Mouse (Mus musculus): ENCODE measurements at regions not wholly inside any gene's neighbourhood (a gene's known extent, or its start where the extent isn't known, plus 50 kb on each side); places are given as distances from the start of the nearest gene placed in this dataset.
"Not testable (repeated sequence)": the region's sequence is repeated elsewhere in the genome, so short reads cannot be mapped to it uniquely, and the experiment has no call there.

DNA sequence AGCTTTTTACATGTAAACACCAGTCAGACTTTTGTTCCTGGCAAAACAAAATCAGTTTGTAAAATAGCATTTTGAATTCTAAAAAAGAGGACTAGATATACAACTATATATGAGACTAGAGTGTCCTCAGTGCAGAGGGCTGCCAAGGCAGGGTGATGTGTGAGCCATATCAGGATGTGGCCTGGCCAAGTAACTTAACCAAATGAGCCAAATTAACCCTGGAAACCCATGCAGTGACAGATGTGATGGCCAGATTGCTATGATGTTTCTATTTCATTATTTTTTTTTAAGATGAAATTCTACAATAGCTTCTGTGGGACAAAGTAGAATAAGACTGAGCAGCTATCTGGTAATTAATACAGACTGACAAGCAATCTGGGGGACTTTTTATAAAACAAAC lies 181.8 kb downstream of the Nova1 start:
- Histone ChIP-seq H3K27ac (replicated peaks) (no peak overlapping the region), H3K9me3 (replicated peaks) (no peaks in the 10 kb centered on the region), H3K9ac (replicated peaks) (no peak overlapping the region), H3K4me2 (no peak overlapping the region), H3K4me1 (peaks cover 8% of the 10 kb centered on the region; the same call in 1 of the 2 replicates), H3K27me3 (replicated peaks) (no peaks in the 10 kb centered on the region), H3K36me3 (no peaks in the 10 kb centered on the region), H3K4me3 (replicated peaks) (no peak overlapping the region)
- no peak for ATAC-seq (ENCODE audit: low FRiP score)

DNA sequence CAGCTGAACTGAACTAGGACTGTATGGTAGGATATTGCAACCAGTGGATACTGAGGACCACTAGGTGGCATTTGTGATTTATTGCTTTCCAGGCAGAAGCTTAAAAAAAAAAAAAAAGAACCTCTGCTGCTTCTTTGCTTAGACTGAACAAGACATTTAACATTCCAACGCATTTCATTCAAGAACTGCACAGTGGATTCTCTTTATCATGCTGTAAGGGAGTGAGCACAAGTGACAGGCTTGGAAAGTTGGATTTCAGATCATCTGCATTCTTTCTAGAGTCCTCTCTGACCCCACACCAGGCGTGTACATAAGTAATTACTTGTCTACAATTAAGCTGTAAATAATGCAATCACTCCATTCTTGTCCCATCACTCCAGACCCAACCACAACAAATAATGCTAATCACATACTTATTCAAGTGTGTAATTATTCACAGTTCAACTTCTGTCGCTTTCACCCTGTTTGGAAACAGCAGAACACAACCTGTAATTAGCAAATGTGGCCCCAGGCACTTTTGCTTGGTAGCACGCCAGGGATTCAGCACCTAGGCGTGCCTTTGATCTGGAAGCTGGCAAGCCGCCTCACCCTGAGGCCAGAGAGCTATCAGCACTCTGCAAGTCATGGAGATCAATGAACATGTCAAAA lies 183.5 kb downstream of the Nova1 start:
- 0 out of 2 replicates have a peak overlapping the region, but pooled peaks have one; percentile 9 for H3K27ac ChIP-seq (replicated peaks)
- ATAC-seq (ENCODE audit: low FRiP score), result no peak

DNA sequence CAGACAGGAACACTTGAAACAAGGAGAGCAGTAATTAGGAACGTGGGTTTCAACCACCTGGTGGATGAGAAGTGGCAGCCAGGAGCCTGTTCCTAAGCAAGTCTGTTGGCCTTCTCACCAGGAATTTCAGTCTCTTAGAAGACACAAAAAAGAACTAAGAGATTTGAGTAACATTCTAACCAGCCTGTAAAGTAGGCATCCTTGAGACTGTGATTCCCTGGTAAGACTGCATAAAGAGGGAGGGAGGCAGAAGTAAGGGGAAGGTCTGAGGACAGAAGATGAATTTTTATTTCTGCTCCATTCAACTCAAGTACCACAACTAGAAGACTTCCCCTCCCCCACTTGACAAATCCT lies 184.0 kb downstream of the Nova1 start:
- Histone ChIP-seq H3K27ac (replicated peaks) (no peak overlapping the region), H3K4me3 (replicated peaks) (no peak overlapping the region), H3K9ac (replicated peaks) (no peak overlapping the region), H3K27me3 (replicated peaks) (no peaks in the 10 kb centered on the region), H3K9me3 (replicated peaks) (no peaks in the 10 kb centered on the region), H3K36me3 (no peaks in the 10 kb centered on the region), H3K4me1 (peaks cover 8% of the 10 kb centered on the region; the same call in 1 of the 2 replicates), H3K4me2 (no peak overlapping the region)
- no peak for ATAC-seq (ENCODE audit: low FRiP score)
- WGBS, result 7% methylated on average over 1 of the region's 1 CpGs

More for the DNA sequence above, 183.5 kb downstream of the Nova1 start:
- H3K4me3 ChIP-seq (replicated peaks), result no peak overlapping the region
- H3K4me2 ChIP-seq, result no peak overlapping the region
- H3K27me3 ChIP-seq (replicated peaks), result no peaks in the 10 kb centered on the region
- no peaks in the 10 kb centered on the region for H3K36me3 ChIP-seq
- 5% methylated on average over 6 of the region's 6 CpGs for WGBS
- H3K4me1 ChIP-seq, result peaks cover 8% of the 10 kb centered on the region; the same call in 1 of the 2 replicates
- no peaks in the 10 kb centered on the region for H3K9me3 ChIP-seq (replicated peaks)
- no peak overlapping the region for H3K9ac ChIP-seq (replicated peaks)

DNA sequence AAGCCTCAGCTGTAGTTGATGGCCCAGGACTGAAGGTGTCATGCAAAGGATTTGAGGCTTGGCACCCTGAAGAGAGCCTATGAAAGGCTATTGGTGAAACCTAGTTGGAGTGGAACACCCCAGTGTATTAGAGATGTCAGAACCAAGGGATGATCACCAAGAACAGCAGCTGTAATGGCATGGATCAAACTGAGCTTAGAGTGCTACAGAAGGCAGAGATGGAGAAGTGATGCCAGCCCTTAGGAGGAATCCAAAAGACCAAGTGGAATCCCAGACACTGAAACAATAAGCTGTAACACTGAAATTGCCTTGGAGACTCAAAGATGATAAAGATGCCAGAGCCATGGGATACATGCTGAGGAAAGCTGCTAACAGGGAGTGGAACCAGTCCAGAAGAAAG lies 186.3 kb downstream of the Nova1 start:
- ATAC-seq (ENCODE audit: low FRiP score); H3K4me2 ChIP-seq; H3K4me1 ChIP-seq; H3K9ac ChIP-seq (replicated peaks); H3K9me3 ChIP-seq (replicated peaks); H3K4me3 ChIP-seq (replicated peaks); H3K36me3 ChIP-seq; H3K27ac ChIP-seq (replicated peaks); H3K27me3 ChIP-seq (replicated peaks): not testable (repeated sequence)

DNA sequence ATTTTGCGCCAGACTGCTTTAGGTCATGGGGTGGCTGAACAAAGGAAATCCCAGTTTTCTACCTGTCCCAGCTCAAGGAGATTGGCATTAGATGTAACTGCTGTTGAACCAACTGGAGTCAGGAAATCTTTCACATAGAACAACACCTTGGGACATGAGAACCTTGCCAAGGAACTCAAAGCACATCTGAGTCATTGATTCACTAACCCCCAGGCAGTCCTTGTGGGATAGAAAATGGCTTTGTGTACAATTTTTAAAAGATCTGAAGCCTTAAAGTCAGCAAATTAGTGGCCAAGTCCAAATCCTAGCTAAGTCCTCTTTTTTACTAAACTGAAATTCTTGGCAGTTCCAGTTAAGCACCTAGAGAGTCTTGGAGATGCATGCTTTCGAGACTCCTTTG lies 191.4 kb downstream of the Nova1 start:
- no peak for ATAC-seq (ENCODE audit: low FRiP score)
- WGBS, result 83% methylated on average over 2 of the region's 2 CpGs
- Histone ChIP-seq H3K27ac (replicated peaks) (no peak overlapping the region), H3K36me3 (no peaks in the 10 kb centered on the region), H3K4me2 (no peak overlapping the region), H3K27me3 (replicated peaks) (no peaks in the 10 kb centered on the region), H3K4me1 (no peaks in the 10 kb centered on the region), H3K9ac (replicated peaks) (no peak overlapping the region), H3K4me3 (replicated peaks) (no peak overlapping the region), H3K9me3 (replicated peaks) (no peaks in the 10 kb centered on the region)

DNA sequence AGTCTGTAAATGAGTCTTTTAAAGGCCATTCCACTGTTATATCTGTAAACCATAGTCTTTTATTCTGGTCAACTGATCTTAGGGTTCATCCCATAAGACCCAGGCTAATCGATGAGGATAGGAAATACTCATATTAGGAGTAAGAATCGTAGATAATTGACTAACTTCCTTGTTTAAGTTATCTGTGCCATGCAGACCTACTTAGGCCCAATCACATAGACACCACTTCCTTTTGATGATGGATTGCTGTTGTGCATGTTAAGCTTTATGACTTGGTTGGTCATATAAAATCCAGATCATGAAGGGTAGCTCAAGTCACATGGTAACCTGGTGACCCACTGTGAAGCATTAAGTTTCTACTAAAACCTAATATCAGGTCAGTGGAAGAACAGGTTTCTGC lies 207.3 kb downstream of the Nova1 start:
- H3K9ac ChIP-seq (replicated peaks), result no peak overlapping the region
- no peaks in the 10 kb centered on the region for H3K36me3 ChIP-seq
- H3K9me3 ChIP-seq (replicated peaks), result no peaks in the 10 kb centered on the region
- WGBS, result 99% methylated on average over 2 of the region's 2 CpGs
- H3K4me1 ChIP-seq, result no peaks in the 10 kb centered on the region
- no peak overlapping the region for H3K27ac ChIP-seq (replicated peaks)
- no peak overlapping the region for H3K4me2 ChIP-seq
- H3K27me3 ChIP-seq (replicated peaks), result no peaks in the 10 kb centered on the region
- ATAC-seq (ENCODE audit: low FRiP score), result no peak
- no peak overlapping the region for H3K4me3 ChIP-seq (replicated peaks)

DNA sequence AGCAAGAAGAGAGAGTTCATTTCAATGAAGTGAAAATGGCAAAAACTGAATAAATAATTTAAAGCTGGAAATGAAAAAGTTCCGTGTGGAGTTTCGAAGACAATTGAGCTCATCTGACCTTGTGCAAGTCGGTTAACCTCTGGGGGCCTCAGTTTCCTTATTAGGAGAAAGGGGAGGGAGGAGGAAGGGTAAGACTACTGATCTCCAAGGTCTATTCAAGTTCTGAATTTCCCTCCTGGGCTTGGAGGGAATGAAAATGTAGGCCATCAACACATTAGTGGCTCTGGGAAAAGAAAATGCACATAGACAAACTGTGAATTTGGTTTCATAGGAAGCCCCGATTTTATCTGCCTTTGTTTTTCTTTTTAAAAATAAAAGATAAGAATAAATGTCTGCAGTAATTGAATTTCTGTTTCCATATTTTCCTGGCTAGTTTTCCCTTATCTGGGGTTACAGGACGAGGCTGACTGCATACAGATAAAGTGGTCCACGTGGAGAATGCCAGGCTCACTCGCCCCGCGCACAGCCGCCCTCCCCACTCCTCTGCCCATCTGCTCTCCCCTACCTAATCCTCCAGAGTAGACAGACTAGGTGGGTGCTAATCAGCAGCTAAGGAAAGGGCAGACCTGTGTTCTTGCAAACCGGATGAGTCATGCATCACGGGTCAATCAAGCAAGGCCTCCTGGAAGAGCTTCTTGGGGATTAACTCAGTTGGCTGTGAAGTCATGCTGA lies 209.0 kb downstream of the Nova1 start:
- 0 out of 2 replicates have a peak overlapping the region, but pooled peaks have one; percentile 41 for H3K27ac ChIP-seq (replicated peaks)
- no peak overlapping the region for H3K4me3 ChIP-seq (replicated peaks)
- H3K36me3 ChIP-seq, result no peaks in the 10 kb centered on the region
- 41% methylated on average over 12 of the region's 12 CpGs for WGBS
- no peaks in the 10 kb centered on the region for H3K27me3 ChIP-seq (replicated peaks)
- H3K9me3 ChIP-seq (replicated peaks), result no peaks in the 10 kb centered on the region
- no peak overlapping the region for H3K4me2 ChIP-seq
- no peaks in the 10 kb centered on the region for H3K4me1 ChIP-seq
- no peak overlapping the region for H3K9ac ChIP-seq (replicated peaks)
- peak; percentile 53; the same call in 1 of the 2 replicates for ATAC-seq (ENCODE audit: low FRiP score)

DNA sequence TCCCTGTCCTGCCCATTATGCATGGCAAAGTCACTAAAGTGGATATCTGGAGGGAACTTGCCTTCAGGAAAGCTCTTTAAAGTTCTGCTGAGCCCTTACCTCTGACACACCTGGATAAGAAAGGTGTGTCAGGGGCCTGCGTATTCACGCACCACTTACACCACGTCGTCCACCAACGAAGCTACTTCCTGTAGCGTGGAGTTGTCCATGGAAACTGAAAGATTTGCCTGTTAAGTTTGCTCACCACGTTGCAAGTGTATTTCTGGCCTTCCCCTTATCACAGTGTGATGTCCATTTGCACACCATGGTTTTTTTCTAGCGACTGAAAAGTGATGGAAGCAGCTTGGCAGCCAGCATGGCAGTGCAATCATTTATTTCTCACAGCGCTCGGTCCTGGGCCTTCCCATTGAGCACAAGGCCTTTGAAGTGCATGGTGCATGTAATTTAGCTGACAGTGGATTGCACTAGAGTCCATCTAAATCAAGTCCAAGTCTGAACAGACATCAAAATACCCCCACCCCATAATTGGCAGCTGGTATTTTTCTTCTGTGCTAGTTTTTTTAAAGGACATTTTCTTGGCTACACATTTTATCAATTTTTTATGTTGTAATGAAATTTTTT lies 210.3 kb downstream of the Nova1 start:
- H3K4me1 ChIP-seq, result no peaks in the 10 kb centered on the region
- no peaks in the 10 kb centered on the region for H3K9me3 ChIP-seq (replicated peaks)
- H3K4me3 ChIP-seq (replicated peaks), result no peak overlapping the region
- peak; percentile 55; the same call in 1 of the 2 replicates for ATAC-seq (ENCODE audit: low FRiP score)
- H3K27me3 ChIP-seq (replicated peaks), result no peaks in the 10 kb centered on the region
- no peak overlapping the region for H3K27ac ChIP-seq (replicated peaks)
- H3K36me3 ChIP-seq, result no peaks in the 10 kb centered on the region
- H3K4me2 ChIP-seq, result no peak overlapping the region
- 45% methylated on average over 10 of the region's 10 CpGs for WGBS
- H3K9ac ChIP-seq (replicated peaks), result no peak overlapping the region

DNA sequence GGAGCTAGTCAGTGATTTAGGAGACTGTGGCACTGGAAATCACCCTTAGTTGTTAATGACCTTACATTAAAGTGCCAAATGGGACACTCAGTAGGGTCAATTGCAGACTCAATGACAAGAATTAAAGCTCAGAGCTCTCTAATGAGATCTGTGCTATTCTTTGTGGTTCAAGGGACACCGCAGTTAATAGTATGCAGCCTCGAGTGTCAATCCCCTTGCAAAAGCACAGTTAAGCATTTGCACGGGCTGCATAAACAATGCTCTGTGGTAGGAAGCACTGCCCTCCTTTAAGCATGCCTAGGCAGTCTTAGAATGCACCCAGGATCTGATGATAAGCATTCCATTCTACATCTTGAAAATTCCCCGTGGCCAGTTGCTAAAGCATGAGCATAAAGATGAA lies 221.5 kb downstream of the Nova1 start:
- peak; percentile 35 for ATAC-seq (ENCODE audit: low FRiP score)

DNA sequence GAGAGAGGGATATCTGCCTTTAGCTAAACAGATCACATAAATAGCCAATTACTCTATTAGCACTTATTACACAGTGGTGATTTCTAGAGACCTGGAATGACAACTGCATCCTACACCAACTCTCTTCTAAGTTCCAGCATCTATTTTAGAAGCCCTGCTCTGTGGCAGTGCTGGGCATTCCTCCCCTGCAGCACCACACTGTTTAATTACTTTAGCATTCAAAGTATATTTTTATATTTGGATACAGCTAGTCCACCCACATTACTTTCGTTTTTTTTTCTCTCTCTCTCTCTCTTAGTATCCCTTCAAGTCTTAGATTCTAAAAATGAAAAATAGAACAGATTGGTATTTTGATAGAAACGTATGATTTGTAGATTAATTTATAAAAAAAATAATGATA lies 250.1 kb downstream of the Nova1 start:
- no peaks in the 10 kb centered on the region for H3K27me3 ChIP-seq (replicated peaks)
- no peak overlapping the region for H3K4me2 ChIP-seq
- no peak overlapping the region for H3K4me3 ChIP-seq (replicated peaks)
- ATAC-seq (ENCODE audit: low FRiP score), result no peak
- WGBS, result 77% methylated on average over 2 of the region's 2 CpGs
- H3K4me1 ChIP-seq, result 0 out of 2 replicates have a peak, but pooled peaks cover 3% of the 10 kb centered on the region
- no peaks in the 10 kb centered on the region for H3K36me3 ChIP-seq
- H3K9me3 ChIP-seq (replicated peaks), result no peaks in the 10 kb centered on the region
- no peak overlapping the region for H3K9ac ChIP-seq (replicated peaks)
- no peak overlapping the region for H3K27ac ChIP-seq (replicated peaks)

More for the DNA sequence above, 221.5 kb downstream of the Nova1 start:
- Histone ChIP-seq H3K36me3 (no peaks in the 10 kb centered on the region), H3K27me3 (replicated peaks) (no peaks in the 10 kb centered on the region), H3K4me2 (no peak overlapping the region), H3K4me3 (replicated peaks) (no peak overlapping the region), H3K4me1 (peaks cover 3% of the 10 kb centered on the region; the same call in 1 of the 2 replicates), H3K9ac (replicated peaks) (no peak overlapping the region), H3K27ac (replicated peaks) (no peak overlapping the region), H3K9me3 (replicated peaks) (no peaks in the 10 kb centered on the region)
- 10% methylated on average over 4 of the region's 4 CpGs for WGBS

DNA sequence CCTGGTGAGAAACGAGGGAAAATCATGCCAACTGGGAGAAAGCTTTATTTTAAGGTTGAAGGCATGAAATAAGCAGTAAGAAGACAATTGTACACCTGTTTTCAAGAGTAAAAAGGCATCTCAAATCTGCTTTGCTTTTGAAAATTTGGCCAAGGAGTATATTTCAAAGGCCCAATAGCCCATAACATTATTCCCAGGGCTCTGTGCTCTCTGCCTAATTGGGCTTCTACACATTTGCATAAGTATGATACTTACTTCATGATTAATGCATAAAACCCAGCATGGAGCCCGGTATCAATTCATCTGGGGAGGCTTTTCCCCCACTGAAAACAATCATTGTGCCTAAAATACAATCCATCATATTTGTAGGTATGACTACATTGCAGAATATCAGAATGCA lies 252.4 kb downstream of the Nova1 start:
- H3K9ac ChIP-seq (replicated peaks), result no peak overlapping the region
- 31% methylated on average over 2 of the region's 2 CpGs for WGBS
- H3K9me3 ChIP-seq (replicated peaks), result no peaks in the 10 kb centered on the region
- no peak for ATAC-seq (ENCODE audit: low FRiP score)
- no peak overlapping the region for H3K4me2 ChIP-seq
- no peaks in the 10 kb centered on the region for H3K36me3 ChIP-seq
- H3K27ac ChIP-seq (replicated peaks), result no peak overlapping the region
- no peak overlapping the region for H3K4me3 ChIP-seq (replicated peaks)
- no peaks in the 10 kb centered on the region for H3K27me3 ChIP-seq (replicated peaks)
- 0 out of 2 replicates have a peak, but pooled peaks cover 3% of the 10 kb centered on the region for H3K4me1 ChIP-seq

DNA sequence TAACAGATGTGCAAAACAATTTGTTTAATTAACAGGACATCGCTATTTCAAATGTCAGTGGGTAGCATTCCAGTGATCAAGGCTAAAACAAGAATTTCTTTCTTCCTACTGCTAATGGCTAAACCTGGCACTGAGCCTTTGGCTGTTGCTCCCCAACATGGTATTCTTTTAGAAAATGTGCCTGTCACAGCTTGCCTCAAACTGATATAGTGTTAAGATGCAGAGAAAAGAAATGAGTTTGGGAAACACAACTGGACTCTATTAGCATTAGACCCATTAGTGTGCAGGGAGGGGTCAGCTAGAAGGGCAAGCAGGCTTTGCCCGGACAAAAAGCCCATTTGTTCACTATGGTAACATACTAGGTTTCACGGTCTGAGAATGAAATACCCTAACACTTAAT lies 297.8 kb downstream of the Nova1 start:
- ATAC-seq (ENCODE audit: low FRiP score), result peak; percentile 65; the same call in 1 of the 2 replicates
- no peaks in the 10 kb centered on the region for H3K9me3 ChIP-seq (replicated peaks)
- no peaks in the 10 kb centered on the region for H3K36me3 ChIP-seq
- no peak overlapping the region for H3K27ac ChIP-seq (replicated peaks)
- no peak overlapping the region for H3K9ac ChIP-seq (replicated peaks)
- H3K4me1 ChIP-seq, result no peaks in the 10 kb centered on the region
- WGBS, result 23% methylated on average over 3 of the region's 3 CpGs
- H3K27me3 ChIP-seq (replicated peaks), result no peaks in the 10 kb centered on the region
- no peak overlapping the region for H3K4me3 ChIP-seq (replicated peaks)
- no peak overlapping the region for H3K4me2 ChIP-seq

All from neural tube, embryonic 15.5 days (tissue).